Comparison of ENCODE assay signal across 27 mouse cellular contexts in genomic region chr17:35502762-35503161, GRCm38 (mm10). TPM values are rescaled to one million over a fixed set of nuclear protein-coding genes. Genes with fewer than 3 reads are reported as not detected.
DNase-seq lines count a peak whose midpoint lies in the region; ATAC-seq and TF ChIP-seq lines count a peak whose summit lies in the region.
"Had no signal": no experiment of that assay in that cellular context is flagged by ENCODE, and none has a peak within 500 bp of the region (broad histone marks: within the 10 kb centered on the region; RNA-seq: fewer than 3 reads in every experiment).

No protein-coding gene starts in this region.

- no peak for ATAC-seq in embryonic facial prominence, embryonic 11.5 days (replicated peaks; ENCODE audit: insufficient number of reproducible peaks, low FRiP score, low TSS enrichment, low read depth)
- no peak for ATAC-seq in forebrain, embryonic 11.5 days (replicated peaks; ENCODE audit: low FRiP score)
- ATAC-seq in cerebellum, adult (ENCODE audit: insufficient number of reproducible peaks, low FRiP score, low TSS enrichment) = no peak
- ATAC-seq: forebrain, embryonic 13.5 days; hindbrain, embryonic 16.5 days; inflammation-experienced regulatory T-cells, adult 6 months; intestine, postnatal 0 days had no signal

- H3K9ac ChIP-seq in ES-E14 (ENCODE audit: insufficient read depth, low read depth, low read length, poor library complexity, severe bottlenecking) = peak overlapping the region; percentile 22; the same call in 1 of the 2 replicates
- H3K9ac ChIP-seq in embryonic facial prominence, embryonic 11.5 days (replicated peaks; ENCODE audit: low read length) = 0 out of 2 replicates have a peak overlapping the region, but pooled peaks have one; percentile 5
- H3K9ac ChIP-seq in forebrain, embryonic 11.5 days (ENCODE audit: low read length) = no peak overlapping the region
- H3K9ac ChIP-seq: forebrain, embryonic 13.5 days; hindbrain, embryonic 12.5 days had no signal

- no peaks in the 10 kb centered on the region for H3K27me3 ChIP-seq in E14TG2a.4 (ENCODE audit: insufficient read depth, low read length)
- peaks cover 22% of the 10 kb centered on the region for H3K27me3 ChIP-seq in embryonic facial prominence, embryonic 11.5 days (ENCODE audit: control insufficient read depth, insufficient read depth, low read length)
- H3K27me3 ChIP-seq in limb, embryonic 10.5 days (ENCODE audit: low read depth, poor library complexity, severe bottlenecking) = peaks cover 40% of the 10 kb centered on the region
- peaks cover 23% of the 10 kb centered on the region for H3K27me3 ChIP-seq in forebrain, embryonic 11.5 days (ENCODE audit: control insufficient read depth, insufficient read depth, low read length)

- intact Hi-C loops in left cerebral cortex, postnatal 4 days (cut with DNase I) = no loop called here

- peaks cover 72% of the 10 kb centered on the region for H3K4me1 ChIP-seq in E14TG2a.4 (replicated peaks; ENCODE audit: low read depth, low read length)
- H3K4me1 ChIP-seq in ES-E14 (ENCODE audit: control insufficient read depth in 2 of 2, insufficient read depth in 2 of 2, low read length in 2 of 2, poor library complexity in 1 of 2) = peaks cover 10 to 23% of the 10 kb centered on the region in 2 experiments
- no peaks in the 10 kb centered on the region for H3K4me1 ChIP-seq in embryonic facial prominence, embryonic 11.5 days (ENCODE audit: control insufficient read depth, insufficient read depth, low read length)
- peaks cover 28% of the 10 kb centered on the region for H3K4me1 ChIP-seq in limb, embryonic 10.5 days
- H3K4me1 ChIP-seq in forebrain, embryonic 11.5 days (replicated peaks; ENCODE audit: control insufficient read depth, insufficient read depth, low read length) = no peaks in the 10 kb centered on the region; the same call in 1 of the 2 replicates
- H3K4me1 ChIP-seq: forebrain, embryonic 13.5 days had no signal

- peak overlapping the region; percentile 61 for H3K4me3 ChIP-seq in E14TG2a.4 (replicated peaks; ENCODE audit: low read length)
- H3K4me3 ChIP-seq in ES-E14 (ENCODE audit: insufficient read depth in 1 of 2, low read depth in 1 of 2, low read length in 2 of 2, poor library complexity in 1 of 2, severe bottlenecking in 1 of 2) = peak overlapping the region in 1 of 2 experiments; percentile 7; a peak in 2 of 4 replicates
- no peak overlapping the region for H3K4me3 ChIP-seq in embryonic facial prominence, embryonic 11.5 days (ENCODE audit: low read depth, low read length)
- H3K4me3 ChIP-seq in limb, embryonic 10.5 days = no peak overlapping the region
- no peak overlapping the region for H3K4me3 ChIP-seq in forebrain, embryonic 11.5 days (ENCODE audit: low read depth, low read length)
- H3K4me3 ChIP-seq: forebrain, embryonic 13.5 days; gastrocnemius, adult 2 months; heart, embryonic 10.5 days; hindbrain, embryonic 12.5 days had no signal

- H3K4me2 ChIP-seq in embryonic facial prominence, embryonic 11.5 days (ENCODE audit: low read depth, low read length) = no peak overlapping the region
- no peak overlapping the region for H3K4me2 ChIP-seq in forebrain, embryonic 11.5 days (ENCODE audit: low read depth, low read length, severe bottlenecking)
- H3K4me2 ChIP-seq: forebrain, embryonic 13.5 days; hindbrain, embryonic 12.5 days had no signal

- 40% methylated on average over 5 of the region's 5 CpGs for WGBS in embryonic facial prominence, embryonic 11.5 days
- WGBS in limb, embryonic 10.5 days = 48% methylated on average over 5 of the region's 5 CpGs
- WGBS in forebrain, embryonic 11.5 days = 35% methylated on average over 5 of the region's 5 CpGs

- no peak for TF ChIP-seq CTCF in E14TG2a.4 (conservative IDR thresholded peaks at IDR 0.05; ENCODE audit: low read length)

- H3K27ac ChIP-seq in ES-E14 (ENCODE audit: insufficient read depth, low read depth, low read length, poor library complexity, severe bottlenecking) = peak overlapping the region; percentile 99
- H3K27ac ChIP-seq in embryonic facial prominence, embryonic 11.5 days (replicated peaks; ENCODE audit: low read depth, low read length) = peak overlapping the region; percentile 25; the same call in 1 of the 2 replicates
- peak overlapping the region; percentile 81 for H3K27ac ChIP-seq in limb, embryonic 10.5 days
- no peak overlapping the region for H3K27ac ChIP-seq in forebrain, embryonic 11.5 days (ENCODE audit: low read depth, low read length)
- H3K27ac ChIP-seq: forebrain, embryonic 13.5 days; gastrocnemius, adult 2 months; heart, embryonic 10.5 days; hindbrain, embryonic 12.5 days had no signal

- H3K36me3 ChIP-seq in E14TG2a.4 (ENCODE audit: insufficient read depth, low read length) (peaks cover 13% of the 10 kb centered on the region), ES-E14 (ENCODE audit: control insufficient read depth, insufficient read depth, low read length, poor library complexity, severe bottlenecking) (peaks cover 4% of the 10 kb centered on the region; the same call in 1 of the 2 replicates)
- H3K36me3 ChIP-seq in embryonic facial prominence, embryonic 11.5 days (replicated peaks; ENCODE audit: control insufficient read depth, insufficient read depth, low read depth, low read length) = no peaks in the 10 kb centered on the region
- no peaks in the 10 kb centered on the region for H3K36me3 ChIP-seq in limb, embryonic 10.5 days
- no peaks in the 10 kb centered on the region for H3K36me3 ChIP-seq in forebrain, embryonic 11.5 days (ENCODE audit: control insufficient read depth, insufficient read depth, low read length)
- H3K36me3 ChIP-seq: heart, embryonic 10.5 days; hindbrain, embryonic 12.5 days had no signal

- DNase-seq in ES-E14 (ENCODE audit: low read depth, low spot score) = no peak
- no peak for DNase-seq in embryonic facial prominence, embryonic 11.5 days (ENCODE audit: low spot score)
- DNase-seq in limb, embryonic 10.5 days (ENCODE audit: low spot score) = no peak
- no peak for DNase-seq in forebrain, embryonic 11.5 days (ENCODE audit: low spot score)
- DNase-seq in left cerebral cortex, postnatal 4 days = no peak
- DNase-seq: adrenal gland, adult 2 months; adrenal gland, postnatal 36 days; cerebellum, adult 11 months; cerebellum, adult 8-10 months; cerebellum, postnatal 14 days; gastrocnemius, adult 2 months; gastrocnemius, postnatal 36 days; heart, adult 11 months; heart, postnatal 10 days; heart, postnatal 4 days had no signal

- in situ Hi-C loops in ES-E14 (cut with MboI; ENCODE audit: low sequenced_read_pairs in 2 of 2, unreplicated experiment in 2 of 2) = no loop called here

- H3K9me3 ChIP-seq in E14TG2a.4 (ENCODE audit: low read length) (no peaks in the 10 kb centered on the region), ES-E14 (ENCODE audit: control insufficient read depth, insufficient read depth, low read depth, low read length) (no peaks in the 10 kb centered on the region)
- H3K9me3 ChIP-seq in embryonic facial prominence, embryonic 11.5 days (replicated peaks; ENCODE audit: control insufficient read depth, low read length) = no peaks in the 10 kb centered on the region
- H3K9me3 ChIP-seq in limb, embryonic 10.5 days (replicated peaks) = no peaks in the 10 kb centered on the region
- H3K9me3 ChIP-seq in forebrain, embryonic 11.5 days (ENCODE audit: control insufficient read depth, low read length) = no peaks in the 10 kb centered on the region
- H3K9me3 ChIP-seq: forebrain, embryonic 13.5 days; heart, embryonic 10.5 days; hindbrain, embryonic 12.5 days had no signal

TF ChIP-seq in ES-E14, 5 proteins besides CTCF, POLR2A, EP300 and RAD21:
- TF ChIP-seq ZNF384 (IDR thresholded peaks at IDR 0.05; ENCODE audit: low read depth, low read length) (no peak), ZC3H11A (IDR thresholded peaks at IDR 0.05; ENCODE audit: borderline replicate concordance, low read depth, low read length) (no peak), CHD2 (IDR thresholded peaks at IDR 0.05; ENCODE audit: low read depth, low read length) (no peak), HCFC1 (IDR thresholded peaks at IDR 0.05; ENCODE audit: borderline replicate concordance, insufficient read depth, low read length) (no peak), MAFK (IDR thresholded peaks at IDR 0.05; ENCODE audit: insufficient read depth, low read depth, low read length) (no peak)

RNA-seq across cellular contexts. Expression of gene Pou5f1, which starts 3.1 kb away (rescaled TPM):
- total RNA-seq in ES-E14 (2012; rRNA removed) = 844 and 868 TPM in 2 replicates
- polyA plus RNA-seq in embryonic facial prominence, embryonic 11.5 days (2014; fragmentation: Nextera tagmentation; extraction: Ambion mirVana) = 0.15 TPM in 1 of 2 replicates, not detected in the other
- not detected in 2 replicates for polyA plus RNA-seq in limb, embryonic 10.5 days (2016; fragmentation: Nextera tagmentation; extraction: Ambion mirVana)
- polyA plus RNA-seq in forebrain, embryonic 11.5 days (2014; fragmentation: Nextera tagmentation; extraction: Ambion mirVana) = not detected in 2 replicates
- not detected for total RNA-seq in left cerebral cortex, postnatal 4 days (2021)
- total RNA-seq: adrenal gland, adult 2 months; gastrocnemius, adult 2 months; gastrocnemius, postnatal 36 days; heart, postnatal 10 days; heart, postnatal 4 days; MEL had no signal
- polyA plus RNA-seq: adrenal gland, adult 2 months; C2C12; cortical plate, adult 2 months; forebrain, embryonic 13.5 days; heart, embryonic 14.5 days; hindbrain, embryonic 12.5 days; hindbrain, embryonic 16.5 days; intestine, postnatal 0 days had no signal

RNA-seq across cellular contexts. Expression of gene Tcf19, which starts 13.9 kb away (rescaled TPM):
- total RNA-seq in ES-E14 (2012; rRNA removed) = 7.6 and 10.5 TPM in 2 replicates
- 59.0 and 62.2 TPM in 2 replicates for polyA plus RNA-seq in embryonic facial prominence, embryonic 11.5 days (2014; fragmentation: Nextera tagmentation; extraction: Ambion mirVana)
- polyA plus RNA-seq in limb, embryonic 10.5 days (2016; fragmentation: Nextera tagmentation; extraction: Ambion mirVana) = 38.8 and 52.0 TPM in 2 replicates
- 58.4 and 59.4 TPM in 2 replicates for polyA plus RNA-seq in forebrain, embryonic 11.5 days (2014; fragmentation: Nextera tagmentation; extraction: Ambion mirVana)
- 1 to 10 TPM; 7.2 to 9.3 TPM for total RNA-seq in left cerebral cortex, postnatal 4 days (2021)

RNA-seq across cellular contexts. Expression of gene Cchcr1, which starts 14.1 kb away (rescaled TPM):
- total RNA-seq in ES-E14 (2012; rRNA removed) = 28.5 and 31.8 TPM in 2 replicates
- 11.4 and 11.8 TPM in 2 replicates for polyA plus RNA-seq in embryonic facial prominence, embryonic 11.5 days (2014; fragmentation: Nextera tagmentation; extraction: Ambion mirVana)
- 24.9 and 25.5 TPM in 2 replicates for polyA plus RNA-seq in limb, embryonic 10.5 days (2016; fragmentation: Nextera tagmentation; extraction: Ambion mirVana)
- 17.7 and 18.2 TPM in 2 replicates for polyA plus RNA-seq in forebrain, embryonic 11.5 days (2014; fragmentation: Nextera tagmentation; extraction: Ambion mirVana)
- total RNA-seq in left cerebral cortex, postnatal 4 days (2021) = 10 to 100 TPM; 13.6 TPM

RNA-seq across cellular contexts. Expression of gene Psors1c2, which starts 30.2 kb away (rescaled TPM):
- 4.3 and 8.9 TPM in 2 replicates for total RNA-seq in ES-E14 (2012; rRNA removed)
- polyA plus RNA-seq in embryonic facial prominence, embryonic 11.5 days (2014; fragmentation: Nextera tagmentation; extraction: Ambion mirVana) = 0.60 and 1.0 TPM in 2 replicates
- polyA plus RNA-seq in limb, embryonic 10.5 days (2016; fragmentation: Nextera tagmentation; extraction: Ambion mirVana) = 1.4 TPM in 2 replicates
- polyA plus RNA-seq in forebrain, embryonic 11.5 days (2014; fragmentation: Nextera tagmentation; extraction: Ambion mirVana) = 1.3 and 1.4 TPM in 2 replicates
- total RNA-seq in left cerebral cortex, postnatal 4 days (2021) = 1 to 10 TPM; 1.5 to 2.4 TPM
- total RNA-seq: adrenal gland, adult 2 months; adrenal gland, postnatal 36 days; gastrocnemius, adult 2 months; gastrocnemius, postnatal 36 days; heart, postnatal 10 days; heart, postnatal 4 days had no signal
- polyA plus RNA-seq: adrenal gland, adult 2 months; intestine, postnatal 0 days had no signal

RNA-seq across cellular contexts. Expression of gene H2-Q10, which starts 32.9 kb away (rescaled TPM):
- 2.1 and 3.1 TPM in 2 replicates for total RNA-seq in ES-E14 (2012; rRNA removed)
- polyA plus RNA-seq in embryonic facial prominence, embryonic 11.5 days (2014; fragmentation: Nextera tagmentation; extraction: Ambion mirVana) = 0.18 TPM in 2 replicates
- 0.51 and 0.53 TPM in 2 replicates for polyA plus RNA-seq in limb, embryonic 10.5 days (2016; fragmentation: Nextera tagmentation; extraction: Ambion mirVana)
- 0.07 and 0.12 TPM in 2 replicates for polyA plus RNA-seq in forebrain, embryonic 11.5 days (2014; fragmentation: Nextera tagmentation; extraction: Ambion mirVana)
- total RNA-seq in left cerebral cortex, postnatal 4 days (2021) = under 1 TPM; 0.16 to 0.20 TPM
- polyA plus RNA-seq: forebrain, embryonic 13.5 days had no signal
